Mouse (Mus musculus) hindbrain, embryonic 16.5 days (tissue): Measurements from ENCODE around the gene Pik3c2g. TPM values are rescaled to one million over a fixed set of nuclear protein-coding genes. Genes with fewer than 3 reads are reported as not detected.
A peak's percentile ranks its signal among the peaks of the same experiment; 100 is the strongest.

ENCODE experiments used
- ATAC-seq: fragments of 200-750 bp; cut with Nextera tagmentation; 2 replicates; pipeline ENCODE4 v1.8.0; 2017; ENCODE audit warnings: moderate TSS enrichment, moderate library complexity
- H3K27ac ChIP-seq: fragments of 300-500 bp; sonication (generic); 2 replicates; pipeline ENCODE4 v1.5.1; 2014; ENCODE audit warnings: low read depth, mild to moderate bottlenecking, control low read depth, low read length, moderate library complexity
- H3K27me3 ChIP-seq: fragments of 300-500 bp; sonication (generic); replicated peaks from 2 replicates; pipeline ENCODE4 v1.6.1; 2014; ENCODE audit warnings: low read length; ENCODE audit not compliant: control insufficient read depth, insufficient read depth
- H3K36me3 ChIP-seq: fragments of 300-500 bp; sonication (generic); 2 replicates; pipeline ENCODE4 v1.6.1; 2014; ENCODE audit warnings: mild to moderate bottlenecking, low read length, moderate library complexity, mixed read lengths; ENCODE audit not compliant: control insufficient read depth, insufficient read depth
- H3K4me1 ChIP-seq: fragments of 300-500 bp; sonication (generic); 2 replicates; pipeline ENCODE4 v1.6.1; 2014; ENCODE audit warnings: low read depth, low read length; ENCODE audit not compliant: control insufficient read depth, insufficient read depth
- H3K4me2 ChIP-seq: fragments of 300-500 bp; sonication (generic); 2 replicates; pipeline ENCODE4 v1.6.1; 2014; ENCODE audit warnings: mild to moderate bottlenecking, low read length, control low read depth, moderate library complexity
- H3K4me3 ChIP-seq: fragments of 300-500 bp; sonication (generic); 2 replicates; pipeline ENCODE4 v1.5.1; 2014; ENCODE audit warnings: mild to moderate bottlenecking, low read length, control low read depth, moderate library complexity
- H3K9ac ChIP-seq: fragments of 300-500 bp; sonication (generic); 2 replicates; pipeline ENCODE4 v1.6.1; 2014; ENCODE audit warnings: low read depth, mild to moderate bottlenecking, control low read depth, low read length, moderate library complexity
- H3K9me3 ChIP-seq: fragments of 300-500 bp; sonication (generic); 2 replicates; pipeline ENCODE4 v1.6.1; 2014; ENCODE audit warnings: mild to moderate bottlenecking, low read length, moderate library complexity; ENCODE audit not compliant: control insufficient read depth
- WGBS: fragments of 180-500 bp; shearing (Covaris S2); extraction: QIAGEN DNeasy Blood & Tissue Kit; methylation state at CpG from one replicate; pipeline ENCODE4 v1.1.7; 2014; 5-methylcytosine and 5-hydroxymethylcytosine counted together
- polyA plus RNA-seq: library from polyadenylated mRNA; unstranded; fragments of >200 nt; fragmentation: Nextera tagmentation; extraction: Ambion mirVana; gene quantifications from 2 replicates; pipeline ENCODE4 v1.2.1, GENCODE M21; 2015

Pik3c2g gene
- polyA plus RNA-seq, 1 experiment from 2014 or later, result 0.65 TPM

- no peak for ATAC-seq
- Histone ChIP-seq H3K9me3 (peaks cover 2% of the 10 kb centered on the region; the same call in 1 of the 2 replicates), H3K27ac (no peak overlapping the region), H3K36me3 (no peaks in the 10 kb centered on the region), H3K4me2 (no peak overlapping the region), H3K4me1 (no peaks in the 10 kb centered on the region), H3K4me3 (no peak overlapping the region), H3K27me3 (no peaks in the 10 kb centered on the region), H3K9ac (no peak overlapping the region)
- 35% methylated on average over 4 of the region's 4 CpGs for WGBS
Measured at GRCm38 (mm10) chr6:139655399-139655798, 68.4 kb downstream of the Pik3c2g start.

- no peak overlapping the region for H3K27ac ChIP-seq
- H3K4me1 ChIP-seq, result no peaks in the 10 kb centered on the region
- no peak overlapping the region for H3K4me2 ChIP-seq
- 56% methylated on average over 1 of the region's 1 CpGs for WGBS
- no peak overlapping the region for H3K4me3 ChIP-seq
- no peaks in the 10 kb centered on the region for H3K36me3 ChIP-seq
- H3K9ac ChIP-seq, result no peak overlapping the region
- H3K27me3 ChIP-seq, result no peaks in the 10 kb centered on the region
- peaks cover 2% of the 10 kb centered on the region; the same call in 1 of the 2 replicates for H3K9me3 ChIP-seq
- ATAC-seq, result peak; percentile 58; the same call in 1 of the 2 replicates
Measured at GRCm38 (mm10) chr6:139662462-139662861, 75.4 kb downstream of the Pik3c2g start.

GRCm38 (mm10) chr6:139718416-139718984, 131.5 kb downstream of the Pik3c2g start:
- no peaks in the 10 kb centered on the region for H3K4me1 ChIP-seq

GRCm38 (mm10) chr6:139719639-139720221, 132.7 kb downstream of the Pik3c2g start:
- Histone ChIP-seq H3K4me2 (no peak overlapping the region), H3K36me3 (no peaks in the 10 kb centered on the region), H3K4me1 (no peaks in the 10 kb centered on the region), H3K27ac (no peak overlapping the region), H3K4me3 (no peak overlapping the region), H3K27me3 (no peaks in the 10 kb centered on the region), H3K9ac (no peak overlapping the region), H3K9me3 (no peaks in the 10 kb centered on the region)
- ATAC-seq, result peak; percentile 71
- 56% methylated on average over 13 of the region's 13 CpGs for WGBS

More at GRCm38 (mm10) chr6:139718416-139718984, 131.5 kb downstream of the Pik3c2g start:
- H3K9me3 ChIP-seq, result no peaks in the 10 kb centered on the region
- no peak overlapping the region for H3K9ac ChIP-seq
- H3K27me3 ChIP-seq, result no peaks in the 10 kb centered on the region
- no peak for ATAC-seq
- H3K27ac ChIP-seq, result no peak overlapping the region
- 69% methylated on average over 3 of the region's 3 CpGs for WGBS
- no peak overlapping the region for H3K4me2 ChIP-seq
- no peaks in the 10 kb centered on the region for H3K36me3 ChIP-seq
- no peak overlapping the region for H3K4me3 ChIP-seq

- H3K36me3 ChIP-seq, result no peaks in the 10 kb centered on the region
- H3K27me3 ChIP-seq, result no peaks in the 10 kb centered on the region
- H3K9me3 ChIP-seq, result no peaks in the 10 kb centered on the region
- WGBS, result 91% methylated on average over 9 of the region's 9 CpGs
- no peak for ATAC-seq
- no peaks in the 10 kb centered on the region for H3K4me1 ChIP-seq
- no peak overlapping the region for H3K27ac ChIP-seq
- H3K9ac ChIP-seq, result no peak overlapping the region
- no peak overlapping the region for H3K4me2 ChIP-seq
- no peak overlapping the region for H3K4me3 ChIP-seq
Measured at GRCm38 (mm10) chr6:139735708-139736626, 148.9 kb downstream of the Pik3c2g start.

- Histone ChIP-seq H3K36me3 (no peaks in the 10 kb centered on the region), H3K9ac (no peak overlapping the region), H3K27ac (no peak overlapping the region), H3K4me1 (no peaks in the 10 kb centered on the region), H3K4me3 (no peak overlapping the region), H3K27me3 (no peaks in the 10 kb centered on the region), H3K9me3 (no peaks in the 10 kb centered on the region), H3K4me2 (no peak overlapping the region)
- no peak for ATAC-seq
- 37% methylated on average over 5 of the region's 5 CpGs for WGBS
Measured at GRCm38 (mm10) chr6:139738350-139738749, 151.3 kb downstream of the Pik3c2g start.

- Histone ChIP-seq H3K4me1 (no peaks in the 10 kb centered on the region), H3K36me3 (no peaks in the 10 kb centered on the region), H3K27ac (no peak overlapping the region), H3K4me3 (no peak overlapping the region), H3K27me3 (no peaks in the 10 kb centered on the region), H3K4me2 (no peak overlapping the region), H3K9ac (no peak overlapping the region), H3K9me3 (no peaks in the 10 kb centered on the region)
- ATAC-seq, result no peak
- 83% methylated on average over 12 of the region's 12 CpGs for WGBS
Measured at GRCm38 (mm10) chr6:139742693-139743432, 155.8 kb downstream of the Pik3c2g start.

GRCm38 (mm10) chr6:139746758-139747479, 159.9 kb downstream of the Pik3c2g start:
- Histone ChIP-seq H3K9ac (no peak overlapping the region), H3K27me3 (no peaks in the 10 kb centered on the region), H3K4me3 (no peak overlapping the region), H3K27ac (no peak overlapping the region), H3K4me1 (no peaks in the 10 kb centered on the region), H3K4me2 (no peak overlapping the region), H3K36me3 (no peaks in the 10 kb centered on the region), H3K9me3 (no peaks in the 10 kb centered on the region)
- 0 out of 2 replicates have a peak, but pooled peaks have one; percentile 61 for ATAC-seq
- 55% methylated on average over 7 of the region's 7 CpGs for WGBS
